Mouse (Mus musculus) lung, postnatal 10 days (tissue): ENCODE data around the gene Yy1.

Experiments
- DNase-seq: peaks from one replicate; pipeline ENCODE4 v3.0.0; 2021

Yy1 gene

GRCm38 (mm10) chr12:108792546-108793452, at the start of gene Yy1:
Gene Yy1 (plus strand): TSS chr12:108792973.
- DNase-seq, result peak; percentile 99

GRCm38 (mm10) chr12:108745990-108746389, 46.8 kb upstream of the Yy1 start:
- no peak for DNase-seq

- no peak for DNase-seq
These were observed 43.8 kb upstream of the Yy1 start for GRCm38 (mm10) chr12:108749019-108749418.

- no peak for DNase-seq
These were observed 43.3 kb upstream of the Yy1 start for GRCm38 (mm10) chr12:108749454-108749853.

GRCm38 (mm10) chr12:108750226-108750625, 42.5 kb upstream of the Yy1 start:
- no peak for DNase-seq

GRCm38 (mm10) chr12:108751790-108752189, 41.0 kb upstream of the Yy1 start:
- DNase-seq, result no peak

GRCm38 (mm10) chr12:108755141-108755540, 37.6 kb upstream of the Yy1 start:
- DNase-seq, result no peak

GRCm38 (mm10) chr12:108756611-108757010, 36.2 kb upstream of the Yy1 start:
- DNase-seq, result no peak

- peak; percentile 100 for DNase-seq
These were observed 35.0 kb upstream of the Yy1 start for GRCm38 (mm10) chr12:108757717-108758257.

GRCm38 (mm10) chr12:108758273-108758672, 34.5 kb upstream of the Yy1 start:
- DNase-seq, result no peak

GRCm38 (mm10) chr12:108758682-108759081, 34.1 kb upstream of the Yy1 start:
- no peak for DNase-seq

GRCm38 (mm10) chr12:108759266-108759665, 33.5 kb upstream of the Yy1 start:
- DNase-seq, result no peak

- no peak for DNase-seq
These were observed 32.8 kb upstream of the Yy1 start for GRCm38 (mm10) chr12:108760016-108760415.

- peak; percentile 66 for DNase-seq
These were observed 32.2 kb upstream of the Yy1 start for GRCm38 (mm10) chr12:108760500-108761020.

GRCm38 (mm10) chr12:108761209-108761608, 31.6 kb upstream of the Yy1 start:
- DNase-seq, result peak; percentile 71

GRCm38 (mm10) chr12:108761665-108762064, 31.1 kb upstream of the Yy1 start:
- DNase-seq, result no peak

GRCm38 (mm10) chr12:108763057-108763796, 29.5 kb upstream of the Yy1 start:
- DNase-seq, result peak; percentile 51

- DNase-seq, result no peak
These were observed 27.7 kb upstream of the Yy1 start for GRCm38 (mm10) chr12:108764917-108765678.

- peak; percentile 93 for DNase-seq
These were observed 27.0 kb upstream of the Yy1 start for GRCm38 (mm10) chr12:108765751-108766221.

- peak; percentile 49 for DNase-seq
These were observed 26.5 kb upstream of the Yy1 start for GRCm38 (mm10) chr12:108766316-108766715.

- no peak for DNase-seq
These were observed 25.9 kb upstream of the Yy1 start for GRCm38 (mm10) chr12:108766866-108767265.

GRCm38 (mm10) chr12:108768196-108768854, 24.4 kb upstream of the Yy1 start:
- no peak for DNase-seq
